Mouse (Mus musculus): ENCODE data around the gene Endod1. TPM values are rescaled to one million over a fixed set of nuclear protein-coding genes. Genes with fewer than 3 reads are reported as not detected.
"Not testable (repeated sequence)": the region's sequence is repeated elsewhere in the genome, so short reads cannot be mapped to it uniquely, and the experiment has no call there.

Gene Endod1
- polyA plus RNA-seq, 1 experiment from 2014 or later, result 9.6 TPM

DNA sequence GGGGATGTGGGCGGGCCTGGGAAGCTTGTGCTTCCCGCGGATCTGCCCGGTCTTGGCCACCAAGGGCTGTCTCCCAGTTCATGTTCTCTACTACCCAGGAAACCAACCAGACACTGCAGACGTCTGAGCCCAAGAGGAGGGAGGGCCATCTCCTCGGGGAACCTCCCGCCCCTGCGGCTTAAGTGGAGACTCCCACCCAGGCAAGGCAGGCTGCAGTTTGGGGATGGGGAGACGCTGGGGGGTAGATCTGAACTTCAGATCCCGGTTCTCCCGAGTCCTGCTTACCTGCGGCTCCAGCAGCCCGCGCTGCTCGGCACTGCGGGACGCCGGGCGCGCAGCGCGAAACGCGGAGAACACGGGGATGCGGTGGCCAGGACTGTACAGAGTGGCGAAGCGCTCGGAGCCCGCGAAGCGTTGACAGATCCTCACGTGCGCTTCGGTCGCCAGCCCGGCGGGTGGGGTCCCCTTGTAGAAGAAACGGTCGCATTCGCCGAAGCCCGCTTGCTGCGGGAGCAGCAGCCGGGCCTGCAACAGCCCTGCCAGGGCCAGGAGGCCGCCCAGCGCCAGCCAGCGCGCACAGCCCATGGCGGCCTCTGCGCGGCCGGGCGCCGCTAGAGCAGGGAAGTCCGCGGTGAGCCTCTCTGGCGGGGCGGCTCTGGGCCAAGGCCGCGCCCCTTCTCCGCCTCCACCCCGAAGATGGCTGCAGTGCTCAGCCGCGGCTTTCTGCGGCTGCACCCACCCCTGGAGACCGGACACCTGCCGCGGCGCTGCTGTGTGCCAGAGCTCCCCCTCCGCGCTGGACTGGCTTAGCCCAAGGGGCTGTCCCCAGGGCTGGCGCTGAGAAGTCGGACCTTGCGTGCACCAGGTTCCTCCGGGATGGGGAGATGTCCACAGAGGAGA is 671 bp downstream of the Endod1 start:
- peak; percentile 48 for DNase-seq (ENCODE audit: low spot score)

- no peak for DNase-seq (ENCODE audit: low spot score)
Measured at GRCm38 (mm10) chr9:14379769-14380385, 1.4 kb downstream of the Endod1 start.

- no peak for DNase-seq (ENCODE audit: low spot score)
Measured at GRCm38 (mm10) chr9:14378151-14378550, 3.2 kb downstream of the Endod1 start.

DNA sequence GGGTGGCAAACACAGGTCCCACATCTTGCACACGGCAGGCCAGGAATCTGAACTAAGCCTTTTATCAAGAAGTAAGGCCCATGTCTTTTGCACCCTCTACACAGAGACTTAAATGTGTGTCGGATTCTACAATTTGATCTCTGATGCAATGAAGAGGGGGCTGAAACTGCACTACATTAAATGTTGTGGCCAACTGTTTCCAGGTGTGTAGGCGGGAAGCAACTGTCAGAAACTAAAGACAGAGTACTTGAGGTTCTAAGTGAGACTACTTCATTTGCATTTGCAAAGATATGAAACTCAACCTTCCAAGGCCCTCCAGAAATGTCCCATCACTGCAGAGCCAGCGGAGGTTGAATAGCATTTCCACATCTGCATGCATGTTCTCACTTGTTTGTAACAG is 5.2 kb downstream of the Endod1 start:
- no peak for DNase-seq (ENCODE audit: low spot score)

DNA sequence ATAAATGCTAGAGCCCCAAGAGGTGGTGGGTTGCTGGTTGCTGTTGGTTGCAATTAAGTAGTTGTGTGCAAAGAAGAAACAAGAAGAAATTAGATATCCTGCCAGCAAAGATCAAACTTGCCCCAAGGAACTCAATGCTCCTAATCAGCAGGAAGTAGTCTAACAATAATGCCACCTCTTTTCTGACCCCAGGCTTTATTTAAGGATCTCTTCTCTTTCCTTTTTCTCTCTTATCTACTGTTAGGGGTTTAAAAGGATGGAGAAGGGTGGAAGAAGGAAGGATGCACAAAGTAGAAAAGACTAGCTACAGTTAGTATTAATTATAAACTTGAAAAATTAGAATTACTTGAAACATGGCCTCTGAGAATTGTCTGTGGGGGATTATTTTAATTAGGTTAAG is 8.9 kb downstream of the Endod1 start:
- DNase-seq (ENCODE audit: low spot score), result no peak

DNA sequence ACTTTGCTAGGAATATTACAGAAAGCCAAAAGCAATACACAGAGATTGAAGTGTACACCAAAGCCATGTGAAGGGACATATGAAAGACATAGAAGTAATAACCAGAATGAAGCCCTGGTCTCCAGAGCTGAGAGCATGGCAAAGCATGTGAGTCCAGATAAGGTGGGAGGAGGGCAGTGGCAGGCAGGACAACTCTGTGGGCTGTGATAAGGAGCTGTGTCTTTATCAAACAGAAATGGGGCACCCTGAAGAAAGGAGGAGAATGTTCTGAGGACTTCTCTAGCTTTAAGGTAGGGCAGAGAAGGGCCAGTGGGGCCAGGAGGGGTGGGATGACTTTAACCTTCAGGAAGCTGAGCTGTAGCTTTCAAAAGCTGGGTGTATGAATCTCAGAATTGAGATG is 12.0 kb downstream of the Endod1 start:
- no peak for DNase-seq (ENCODE audit: low spot score)

GRCm38 (mm10) chr9:14367850-14368249 is 13.5 kb downstream of the Endod1 start:
- DNase-seq (ENCODE audit: low spot score), result no peak

DNA sequence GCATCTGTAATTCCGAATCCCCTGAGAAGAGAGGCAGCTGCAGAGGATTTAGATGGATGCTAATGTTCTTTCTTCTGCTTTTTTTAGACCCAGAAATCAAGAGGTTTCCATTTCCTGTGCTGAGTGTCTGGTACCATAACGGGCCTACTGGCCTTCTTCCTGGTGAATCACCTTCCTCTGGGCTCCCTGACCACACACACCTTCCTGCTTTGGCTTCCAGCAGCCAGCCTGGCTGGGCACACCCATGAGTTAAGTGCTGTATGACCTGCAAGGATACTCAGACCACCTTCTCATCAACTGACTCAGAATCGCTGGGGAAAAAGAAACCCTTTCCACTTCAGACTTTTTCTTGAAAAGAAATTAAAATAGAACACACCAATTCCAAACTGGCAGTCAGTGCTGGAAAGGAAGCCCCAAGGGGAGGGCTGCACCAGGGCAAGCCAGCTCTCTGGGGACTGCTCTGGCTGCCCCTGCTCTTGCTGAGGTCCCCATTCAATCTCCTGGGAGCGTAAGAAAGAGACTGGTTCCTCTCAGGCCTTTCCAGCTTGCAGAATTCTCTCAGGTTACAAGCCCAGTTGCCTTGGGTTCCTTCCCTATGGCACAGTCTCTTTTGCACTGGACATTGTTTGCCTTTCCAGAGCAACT is 15.7 kb downstream of the Endod1 start:
- no peak for DNase-seq (ENCODE audit: low spot score)

DNA sequence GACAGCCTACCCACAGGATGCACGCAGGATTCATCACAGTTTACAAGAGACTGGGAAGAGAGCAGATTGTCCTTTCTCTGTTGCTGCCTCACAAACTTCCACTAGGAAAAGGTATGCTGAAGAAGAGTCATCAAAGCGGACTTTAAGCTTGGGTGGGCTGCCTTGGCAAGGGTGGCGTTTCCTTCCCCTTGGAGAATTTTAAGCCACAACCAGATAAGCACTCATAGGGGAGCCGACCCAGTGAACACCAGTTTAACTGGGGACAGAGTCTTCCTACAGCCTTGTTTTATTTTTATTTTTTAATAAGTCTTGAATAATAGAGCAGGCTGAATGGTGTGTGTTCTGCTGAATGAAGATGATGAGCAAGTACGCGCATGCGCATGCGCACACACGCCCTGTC is 16.6 kb downstream of the Endod1 start:
- DNase-seq (ENCODE audit: low spot score), result no peak

- no peak for DNase-seq (ENCODE audit: low spot score)
Measured at GRCm38 (mm10) chr9:14363540-14363939, 17.8 kb downstream of the Endod1 start.

GRCm38 (mm10) chr9:14362068-14362768 is 19.1 kb downstream of the Endod1 start:
- no peak for DNase-seq (ENCODE audit: low spot score)

- DNase-seq (ENCODE audit: low spot score), result no peak
Measured at GRCm38 (mm10) chr9:14357033-14357432, 24.3 kb downstream of the Endod1 start.

DNA sequence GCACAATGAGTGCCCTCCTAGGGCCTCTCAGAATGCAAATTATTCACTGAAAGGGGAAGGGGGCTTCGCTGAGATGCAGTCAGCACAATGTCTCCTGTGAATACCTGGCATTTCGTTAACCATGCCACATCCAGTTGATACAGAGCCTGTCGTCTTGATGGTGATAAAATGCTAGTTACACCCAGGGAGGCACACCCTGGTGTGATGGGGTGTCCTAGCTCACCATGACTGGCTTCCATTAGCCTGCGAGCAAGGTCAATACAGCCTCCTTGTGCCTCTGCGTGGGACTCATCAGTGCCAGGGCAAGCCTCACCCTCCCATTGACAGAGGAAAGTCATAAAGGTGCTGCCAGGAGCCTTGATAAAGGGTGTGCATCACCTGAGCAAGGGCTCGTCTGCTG is 26.5 kb downstream of the Endod1 start:
- DNase-seq (ENCODE audit: low spot score), result no peak

- DNase-seq (ENCODE audit: low spot score), result no peak
Measured at GRCm38 (mm10) chr9:14352337-14352736, 29.0 kb downstream of the Endod1 start.

DNA sequence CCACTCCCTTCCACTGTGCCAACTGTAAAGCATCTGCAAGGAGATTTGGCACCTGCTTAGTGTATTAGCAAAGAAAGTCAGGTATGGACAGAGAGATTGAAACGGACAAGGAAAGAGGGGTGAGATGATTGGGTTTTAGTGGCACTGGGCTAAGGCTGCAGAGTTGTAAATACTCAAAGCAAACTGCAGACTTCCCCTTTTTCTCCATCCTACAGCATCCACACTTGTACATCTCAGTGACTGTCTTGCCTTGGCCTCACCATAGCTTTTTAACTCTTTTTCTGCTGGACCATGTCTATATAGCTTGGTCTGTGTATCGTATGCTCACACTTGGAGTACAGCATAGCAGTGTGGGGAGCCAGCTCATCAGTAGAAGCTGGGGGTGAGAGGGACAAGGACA is 30.5 kb downstream of the Endod1 start:
- DNase-seq (ENCODE audit: low spot score), result no peak

DNA sequence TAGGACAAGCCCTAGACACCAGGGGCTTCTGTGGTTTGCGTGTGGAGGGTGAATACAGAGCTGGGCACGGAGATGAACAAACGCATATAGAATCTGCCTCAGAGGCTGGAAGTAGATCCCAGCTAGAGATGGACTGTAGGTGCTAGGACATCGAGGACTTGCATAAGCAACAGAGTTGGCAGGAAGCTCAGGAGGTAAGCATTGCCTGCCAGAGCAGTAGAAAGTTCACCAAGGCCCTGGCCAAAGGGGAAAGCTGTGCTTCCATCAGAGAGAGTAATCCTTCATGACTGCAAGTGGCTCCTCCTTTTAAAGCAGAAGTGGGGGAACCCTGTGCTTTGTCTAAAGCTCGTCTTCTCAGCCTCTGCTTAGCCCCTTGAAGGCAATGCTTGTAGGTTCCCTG is 31.9 kb downstream of the Endod1 start:
- no peak for DNase-seq (ENCODE audit: low spot score)

DNA sequence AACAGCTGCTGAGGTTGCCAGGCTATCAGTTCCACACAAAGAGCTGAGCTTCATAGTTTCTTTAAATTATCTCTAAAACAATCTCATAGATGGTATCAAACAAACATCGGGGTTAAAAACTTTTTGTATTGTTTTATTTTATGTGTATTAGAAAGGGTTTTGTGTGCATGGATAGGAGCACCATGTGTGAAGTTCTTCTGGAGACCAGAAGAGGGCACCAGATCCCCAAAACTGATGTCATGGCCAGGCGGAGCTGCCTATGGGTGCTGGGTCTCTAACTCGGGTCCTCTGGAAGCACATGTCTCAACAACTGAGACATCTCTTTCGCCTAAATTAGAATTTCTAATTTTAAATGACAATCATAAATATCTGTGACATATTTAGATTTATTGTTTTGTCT is 32.9 kb downstream of the Endod1 start:
- DNase-seq (ENCODE audit: low spot score), result peak; percentile 22

- not testable (repeated sequence) for DNase-seq (ENCODE audit: low spot score)
Measured at GRCm38 (mm10) chr9:14345866-14346265, 35.4 kb downstream of the Endod1 start.

- DNase-seq (ENCODE audit: low spot score), result peak; percentile 87
Measured at GRCm38 (mm10) chr9:14342041-14342668, 39.2 kb downstream of the Endod1 start.

GRCm38 (mm10) chr9:14338701-14339100 is 42.6 kb downstream of the Endod1 start:
- no peak for DNase-seq (ENCODE audit: low spot score)

- no peak for DNase-seq (ENCODE audit: low spot score)
Measured at GRCm38 (mm10) chr9:14336901-14337300, 44.4 kb downstream of the Endod1 start.
